Mouse (Mus musculus) left cerebral cortex, adult 8-10 months (tissue): ENCODE results near the gene Cox7a2l. TPM values are rescaled to one million over a fixed set of nuclear protein-coding genes. Genes with fewer than 3 reads are reported as not detected.

Experiments
- DNase-seq, 2 experiments: peaks; one replicate each; pipeline ENCODE4 v3.0.0; 2022; ENCODE audit warnings: low spot score in 2 of 2
- total RNA-seq, 4 experiments: library from RNA; stranded (reverse); gene quantifications; 2 replicates each; pipeline ENCODE4 v1.2.4; 2022

Gene Cox7a2l
- total RNA-seq, 4 experiments from 2014 or later, result 186 to 197 (median 193) TPM

- DNase-seq, result no peak
These were observed 63.5 kb downstream of the Cox7a2l start for GRCm38 (mm10) chr17:83453587-83453986.

- DNase-seq, result no peak
These were observed 64.7 kb downstream of the Cox7a2l start for GRCm38 (mm10) chr17:83452451-83452850.

Other genes with a start within 250 kb of the Cox7a2l start
- gene Eml4, start 166.4 kb downstream of the Cox7a2l start, total RNA-seq, result 10 to 100 TPM; 17.6 to 20.2 (median 19.1) TPM
- gene Kcng3, start 114.6 kb upstream of the Cox7a2l start, total RNA-seq, result 10 to 100 TPM; 11.2 to 13.0 (median 11.9) TPM
- gene Mta3, start 188.8 kb upstream of the Cox7a2l start, total RNA-seq, result 10 to 100 TPM; 89.8 to 96.1 (median 92.0) TPM